Mouse (Mus musculus) G1E (cell line): ENCODE measurements around the gene Csn1s2a. TPM values are rescaled to one million over a fixed set of nuclear protein-coding genes. Genes with fewer than 3 reads are reported as not detected.
"Not testable (repeated sequence)": the region's sequence is repeated elsewhere in the genome, so short reads cannot be mapped to it uniquely, and the experiment has no call there.

Experiments
- ATAC-seq: 2 replicates; pipeline ENCODE4 v1.8.0; 2016; ENCODE audit warnings: mild to moderate bottlenecking; ENCODE audit not compliant: insufficient number of reproducible peaks, poor library complexity, low FRiP score, severe bottlenecking; ENCODE audit errors: extremely low read depth
- DNase-seq: peaks from one replicate; pipeline ENCODE4 v3.0.0; 2012; ENCODE audit warnings: low spot score
- H3K27me3 ChIP-seq: 2 replicates; pipeline ENCODE4 v1.6.1; 2012; ENCODE audit warnings: mild to moderate bottlenecking, low read length, inconsistent platforms; ENCODE audit not compliant: insufficient read depth
- H3K36me3 ChIP-seq: replicated peaks from 2 replicates; pipeline ENCODE3; 2012; ENCODE audit warnings: mild to moderate bottlenecking, inconsistent platforms
- H3K4me1 ChIP-seq: 2 replicates; pipeline ENCODE4 v1.6.1; 2012; ENCODE audit warnings: low read depth, low read length, inconsistent platforms, mixed read lengths; ENCODE audit not compliant: insufficient read depth
- H3K4me3 ChIP-seq: 2 replicates; pipeline ENCODE4 v1.5.1; 2012; ENCODE audit warnings: low read depth, mild to moderate bottlenecking, inconsistent platforms, low read length, moderate library complexity, mixed read lengths
- H3K9me3 ChIP-seq: replicated peaks from 2 replicates; pipeline ENCODE4 v1.6.1; 2012; ENCODE audit warnings: inconsistent platforms
- CTCF ChIP-seq: IDR thresholded peaks from 2 replicates; pipeline ENCODE4 v1.5.1; 2012; ENCODE audit warnings: low read depth, low read length, inconsistent platforms, mixed read lengths
- GATA1 ChIP-seq: IDR thresholded peaks from 2 replicates; pipeline ENCODE4 v1.6.1; 2012; ENCODE audit warnings: borderline replicate concordance, low read length, inconsistent platforms, mixed read lengths
- GATA2 ChIP-seq: IDR thresholded peaks from 2 replicates; pipeline ENCODE4 v1.6.1; 2012; ENCODE audit warnings: low read depth, low read length, inconsistent platforms, borderline replicate concordance
- POLR2AphosphoS5 ChIP-seq: IDR thresholded peaks from 2 replicates; pipeline ENCODE4 v1.6.1; 2012; ENCODE audit warnings: low read depth, low read length, inconsistent platforms; ENCODE audit not compliant: insufficient replicate concordance
- TAL1 ChIP-seq: conservative IDR thresholded peaks from 2 replicates; pipeline ENCODE4 v1.6.1; 2012; ENCODE audit warnings: low read depth, low read length, inconsistent platforms, mixed read lengths
- polyA plus RNA-seq: library from polyadenylated mRNA; stranded (reverse); fragments of >175 nt; gene quantifications from 2 replicates; pipeline ENCODE4 v1.2.3, GENCODE M21; 2012
- total RNA-seq, 2 experiments: library from RNA; stranded (forward) in 1 of 2; stranded (reverse) in 1 of 2; fragments of 200-1000 nt in 1 of 2; fragments of >200 nt in 1 of 2; fragmentation: Nextera tagmentation in 1 of 2; gene quantifications; 2 replicates each; pipeline ENCODE4 v1.2.3; 2014 to 2017

Gene Csn1s2a
- not detected in 2 replicates for total RNA-seq (2014; fragmentation: Nextera tagmentation)
- total RNA-seq (2017), result 0.29 and 0.38 TPM in 2 replicates
- not detected in 2 replicates for polyA plus RNA-seq

- Histone ChIP-seq H3K4me1 (no peaks in the 10 kb centered on the region), H3K4me3 (no peak within 1 kb of the TSS), H3K9me3 (no peaks in the 10 kb centered on the region), H3K27me3 (no peaks in the 10 kb centered on the region), H3K36me3 (no peaks in the 10 kb centered on the region)
- TF ChIP-seq GATA2 (no peak), GATA1 (no peak)
- DNase-seq (no peak), ATAC-seq (no peak)
Measured at GRCm38 (mm10) chr5:87774267-87774666, at the start of gene Csn1s2a. TSS of gene Csn1s2a (plus strand) at chr5:87774567.

GRCm38 (mm10) chr5:87734821-87735220, 39.5 kb upstream of the Csn1s2a start:
- H3K27me3 ChIP-seq, result no peaks in the 10 kb centered on the region
- H3K4me1 ChIP-seq, result no peaks in the 10 kb centered on the region
- H3K36me3 ChIP-seq, result no peaks in the 10 kb centered on the region
- no peaks in the 10 kb centered on the region for H3K9me3 ChIP-seq
- H3K4me3 ChIP-seq, result no peak overlapping the region
- no peak for ATAC-seq
- TF ChIP-seq CTCF (no peak), GATA2 (no peak), GATA1 (no peak), TAL1 (no peak), POLR2AphosphoS5 (no peak)
- DNase-seq, result no peak

- Histone ChIP-seq H3K4me1 (no peaks in the 10 kb centered on the region), H3K4me3 (no peak overlapping the region), H3K27me3 (no peaks in the 10 kb centered on the region), H3K36me3 (no peaks in the 10 kb centered on the region), H3K9me3 (no peaks in the 10 kb centered on the region)
- DNase-seq (no peak), ATAC-seq (no peak)
- TF ChIP-seq GATA1, result no peak
- TF ChIP-seq POLR2AphosphoS5, result no peak
- no peak for TF ChIP-seq TAL1
- TF ChIP-seq GATA2, result no peak
- no peak for TF ChIP-seq CTCF
Measured at GRCm38 (mm10) chr5:87753471-87753870, 20.9 kb upstream of the Csn1s2a start.

GRCm38 (mm10) chr5:87764546-87764945, 9.8 kb upstream of the Csn1s2a start:
- no peak overlapping the region for H3K4me3 ChIP-seq
- H3K36me3 ChIP-seq, result no peaks in the 10 kb centered on the region
- no peak for TF ChIP-seq POLR2AphosphoS5
- no peak for TF ChIP-seq GATA1
- no peak for TF ChIP-seq TAL1
- no peak for TF ChIP-seq CTCF
- no peaks in the 10 kb centered on the region for H3K4me1 ChIP-seq
- no peaks in the 10 kb centered on the region for H3K9me3 ChIP-seq
- no peaks in the 10 kb centered on the region for H3K27me3 ChIP-seq
- DNase-seq, result no peak
- no peak for ATAC-seq

- not testable (repeated sequence) for H3K4me1 ChIP-seq, DNase-seq, ATAC-seq, H3K36me3 ChIP-seq, H3K9me3 ChIP-seq, H3K27me3 ChIP-seq, H3K4me3 ChIP-seq
Measured at GRCm38 (mm10) chr5:87772151-87772550, 2.2 kb upstream of the Csn1s2a start.

GRCm38 (mm10) chr5:87782731-87783130, 8.4 kb downstream of the Csn1s2a start:
- H3K4me3 ChIP-seq, result no peak overlapping the region
- no peak for ATAC-seq
- no peak for DNase-seq
- TF ChIP-seq GATA1 (no peak), POLR2AphosphoS5 (no peak), CTCF (no peak)
- H3K9me3 ChIP-seq, result no peaks in the 10 kb centered on the region
- H3K4me1 ChIP-seq, result no peaks in the 10 kb centered on the region
- H3K27me3 ChIP-seq, result no peaks in the 10 kb centered on the region
- no peaks in the 10 kb centered on the region for H3K36me3 ChIP-seq

- TF ChIP-seq GATA2 (no peak), TAL1 (no peak), GATA1 (no peak), CTCF (no peak), POLR2AphosphoS5 (no peak)
- ATAC-seq, result no peak
Measured at GRCm38 (mm10) chr5:87807782-87808181, 33.4 kb downstream of the Csn1s2a start, which contains the start of gene Csn1s2b. TSS of gene Csn1s2b (plus strand) at chr5:87808082.

More at GRCm38 (mm10) chr5:87807782-87808181, 33.4 kb downstream of the Csn1s2a start, which contains the start of gene Csn1s2b:
- no peaks in the 10 kb centered on the region for H3K27me3 ChIP-seq
- no peaks in the 10 kb centered on the region for H3K9me3 ChIP-seq
- no peaks in the 10 kb centered on the region for H3K4me1 ChIP-seq
- DNase-seq, result no peak
- H3K4me3 ChIP-seq, result no peak within 1 kb of the TSS
- H3K36me3 ChIP-seq, result no peaks in the 10 kb centered on the region
